Mouse (Mus musculus): ENCODE results near the gene Cdr1.

The Cdr1 gene

DNA sequence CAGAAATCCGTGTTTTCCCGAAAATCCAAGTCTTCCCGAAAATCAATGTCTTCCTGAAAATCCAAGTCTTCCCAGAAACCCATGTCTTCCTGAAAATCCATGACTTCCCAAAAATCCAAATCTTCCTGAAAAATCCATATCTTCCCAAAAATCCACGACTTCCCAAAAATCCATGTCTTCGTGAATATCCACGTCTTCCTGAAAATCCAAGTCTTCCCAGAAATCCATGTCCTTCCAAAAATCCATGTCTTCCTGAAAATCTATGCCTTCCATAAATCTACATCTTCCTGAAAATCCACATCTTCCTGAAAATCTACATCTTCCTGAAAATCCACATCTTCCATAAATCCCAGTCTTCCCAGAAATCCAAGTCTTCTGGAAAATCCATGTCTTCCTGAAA lies at the start of gene Cdr1:
TSS of gene Cdr1 (minus strand) at position 101 of the 400 bp plus-strand sequence.
- DNase-seq (ENCODE audit: low spot score) = no peak

- no peak for DNase-seq (ENCODE audit: low spot score)
Observed at GRCm38 (mm10) chrX:61185869-61186268, 511 bp upstream of the Cdr1 start.

DNA sequence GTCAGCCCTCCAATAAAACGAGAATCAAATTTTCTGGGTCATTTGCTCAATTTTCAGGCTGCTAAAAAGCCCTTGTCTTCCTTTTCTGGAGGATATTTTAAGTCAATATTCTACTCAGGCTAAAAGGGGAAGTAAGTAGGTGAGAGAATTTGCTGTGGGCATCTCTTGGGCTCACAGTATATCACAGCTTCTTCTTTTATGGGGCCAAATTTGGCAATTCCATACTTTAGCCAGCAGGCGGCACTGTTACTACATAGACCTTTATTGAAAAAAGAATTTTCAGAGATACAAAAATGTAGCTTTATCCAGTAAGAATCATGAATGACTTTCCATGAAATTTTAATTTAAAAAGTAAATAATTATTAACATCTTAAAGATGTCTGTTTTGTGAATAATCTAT lies 18.8 kb downstream of the Cdr1 start:
- peak; percentile 4 for DNase-seq (ENCODE audit: low spot score)

DNA sequence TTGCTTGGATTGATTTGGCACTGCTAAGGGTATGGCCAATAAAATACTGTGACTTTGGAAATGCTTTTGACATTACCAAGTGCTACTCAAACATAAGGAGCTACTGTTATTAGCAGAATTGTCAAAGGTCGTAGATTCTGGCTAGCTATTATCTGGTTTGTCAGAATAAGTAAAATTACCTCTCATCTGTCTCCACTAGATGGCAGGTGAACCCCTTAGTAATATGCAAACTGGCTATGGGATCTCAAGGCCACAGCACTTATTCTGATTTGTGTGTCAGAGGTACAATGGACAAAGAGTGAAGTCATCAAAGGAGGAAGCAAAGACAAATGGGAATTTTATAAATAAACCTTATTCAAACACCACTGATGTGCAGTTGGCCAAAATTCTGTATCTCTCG lies 24.1 kb downstream of the Cdr1 start:
- no peak for DNase-seq (ENCODE audit: low spot score)

DNA sequence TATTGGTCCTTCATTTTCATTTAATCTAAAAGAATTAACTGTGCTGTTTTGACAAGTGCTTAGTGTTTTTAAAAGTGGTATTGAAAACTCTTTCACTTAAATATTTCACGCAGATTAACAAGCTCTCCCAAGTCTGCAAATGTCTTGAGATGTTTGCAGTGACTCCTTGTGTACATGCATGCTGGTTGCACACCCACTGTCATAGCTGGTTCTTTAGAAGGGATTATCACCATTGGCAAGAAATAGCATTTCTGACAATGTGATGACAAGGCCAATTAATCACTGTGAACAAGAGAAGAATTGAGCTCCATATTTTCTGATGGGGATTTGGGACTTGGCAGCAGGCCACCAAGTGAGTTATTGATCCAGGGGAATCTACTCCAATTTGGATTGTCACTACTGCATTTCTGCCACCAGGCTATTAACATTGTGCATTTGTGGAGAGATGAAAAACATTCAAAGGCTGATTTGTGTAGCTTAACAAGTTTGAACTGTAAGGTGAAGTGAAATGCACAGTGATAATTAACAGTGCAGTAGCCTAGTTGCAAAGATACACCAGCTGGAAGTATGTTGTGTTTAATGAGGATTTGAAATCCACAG lies 30.6 kb downstream of the Cdr1 start:
- no peak for DNase-seq (ENCODE audit: low spot score)

GRCm38 (mm10) chrX:61154246-61154645 lies 31.1 kb downstream of the Cdr1 start:
- DNase-seq (ENCODE audit: low spot score) = no peak

- no peak for DNase-seq (ENCODE audit: low spot score)
Observed at GRCm38 (mm10) chrX:61146569-61146968, 38.8 kb downstream of the Cdr1 start.

DNA sequence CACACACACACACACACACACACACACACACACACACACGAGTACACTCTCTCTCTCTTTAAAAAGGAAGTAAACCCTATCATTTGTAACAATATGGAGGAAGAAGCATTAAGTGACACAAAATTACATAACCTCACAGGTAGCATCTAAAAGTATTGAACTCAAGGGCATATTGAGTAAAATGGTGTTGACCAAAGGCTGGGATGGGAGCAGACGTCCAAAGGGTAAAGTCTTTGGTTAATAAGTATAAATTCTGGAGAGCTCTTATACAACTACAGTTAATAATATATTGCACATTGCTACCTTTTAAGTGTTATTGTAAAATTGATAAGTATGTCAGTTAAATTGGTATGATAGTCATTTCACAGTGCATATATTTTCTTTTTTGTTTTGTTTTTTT lies 39.9 kb downstream of the Cdr1 start:
- DNase-seq (ENCODE audit: low spot score) = no peak

DNA sequence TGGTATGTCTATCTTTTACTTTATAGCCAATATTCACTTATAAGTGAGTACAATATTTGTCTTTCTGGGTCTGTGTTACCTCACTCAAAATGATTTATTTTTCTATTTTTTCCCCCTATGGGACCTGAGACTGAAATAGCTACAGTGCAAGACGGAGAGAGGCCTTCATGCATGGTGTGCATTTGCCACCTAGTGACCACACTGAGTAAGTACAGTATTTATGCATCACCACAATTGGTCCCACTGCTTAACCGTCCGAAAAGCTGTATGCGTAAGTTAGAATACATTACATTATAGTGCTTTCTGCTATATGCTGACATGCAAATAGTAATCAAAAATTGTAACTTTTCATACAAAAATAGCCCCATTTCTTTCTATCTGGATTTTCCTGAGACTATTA lies 50.8 kb downstream of the Cdr1 start:
- no peak for DNase-seq (ENCODE audit: low spot score)
